Mouse (Mus musculus): ENCODE data around the gene Mapk3.

GRCm38 (mm10) chr7:126740132-126740735, 19.2 kb upstream of the Mapk3 start:
- TF ChIP-seq CTCF (IDR thresholded peaks at IDR 0.05; ENCODE audit: extremely low read depth, insufficient read length, insufficient replicate concordance, low read depth, low read length) (no peak), POLR2A (IDR thresholded peaks at IDR 0.05; ENCODE audit: low read depth, low read length) (no peak)

Data from small intestine, adult 2 months (tissue).